In genomic region chr5:142903470-142904207, GRCm38 (mm10) we compare ENCODE assay signal across 8 mouse cellular contexts. TPM values are rescaled to one million over a fixed set of nuclear protein-coding genes. Genes with fewer than 3 reads are reported as not detected.
DNase-seq lines count a peak whose midpoint lies in the region; ATAC-seq lines count a peak whose summit lies in the region.

No protein-coding gene starts in this region.

- H3K9me3 ChIP-seq in forebrain, embryonic 12.5 days: no peaks in the 10 kb centered on the region
- H3K9me3 ChIP-seq in limb, embryonic 10.5 days (replicated peaks): no peaks in the 10 kb centered on the region
- H3K9me3 ChIP-seq in neural tube, embryonic 15.5 days (replicated peaks): no peaks in the 10 kb centered on the region

- no peaks in the 10 kb centered on the region for H3K27me3 ChIP-seq in forebrain, embryonic 12.5 days
- H3K27me3 ChIP-seq in limb, embryonic 10.5 days (ENCODE audit: low read depth, poor library complexity, severe bottlenecking): peaks cover 20% of the 10 kb centered on the region; the same call in 1 of the 2 replicates
- no peaks in the 10 kb centered on the region for H3K27me3 ChIP-seq in neural tube, embryonic 15.5 days (replicated peaks)

- H3K9ac ChIP-seq in forebrain, embryonic 12.5 days: peak overlapping the region; percentile 98; the same call in 1 of the 2 replicates
- H3K9ac ChIP-seq in neural tube, embryonic 15.5 days (replicated peaks): peak overlapping the region; percentile 100; the same call in 1 of the 2 replicates

- DNase-seq in adrenal gland, adult (ENCODE audit: inconsistent age in 2 of 2, low spot score in 1 of 2): peak; percentile 41 to 74
- no peak for DNase-seq in adrenal gland, postnatal 25 days
- peak; percentile 57 to 63 for DNase-seq in B cell, adult 2 months
- no peak for DNase-seq in limb, embryonic 10.5 days (ENCODE audit: low spot score)
- DNase-seq in adrenal gland, adult 8-10 months: no peak
- no peak for DNase-seq in layer of hippocampus, postnatal 36 days

- ATAC-seq in forebrain, embryonic 12.5 days (ENCODE audit: low FRiP score): no peak
- no peak for ATAC-seq in neural tube, embryonic 15.5 days (ENCODE audit: low FRiP score)

- H3K27ac ChIP-seq in forebrain, embryonic 12.5 days: peak overlapping the region; percentile 99
- peak overlapping the region; percentile 100; the same call in 1 of the 2 replicates for H3K27ac ChIP-seq in limb, embryonic 10.5 days
- H3K27ac ChIP-seq in neural tube, embryonic 15.5 days (replicated peaks): peak overlapping the region; percentile 100; the same call in 1 of the 2 replicates

- peak overlapping the region; percentile 80 for H3K4me2 ChIP-seq in forebrain, embryonic 12.5 days
- peak overlapping the region; percentile 66 for H3K4me2 ChIP-seq in neural tube, embryonic 15.5 days

- peaks cover 67% of the 10 kb centered on the region for H3K36me3 ChIP-seq in forebrain, embryonic 12.5 days (replicated peaks)
- peaks cover 74% of the 10 kb centered on the region for H3K36me3 ChIP-seq in limb, embryonic 10.5 days
- H3K36me3 ChIP-seq in neural tube, embryonic 15.5 days: peaks cover 62% of the 10 kb centered on the region

- peaks cover 40% of the 10 kb centered on the region for H3K4me1 ChIP-seq in forebrain, embryonic 12.5 days
- H3K4me1 ChIP-seq in limb, embryonic 10.5 days: peaks cover 33% of the 10 kb centered on the region
- peaks cover 51% of the 10 kb centered on the region for H3K4me1 ChIP-seq in neural tube, embryonic 15.5 days

- peak overlapping the region; percentile 68 for H3K4me3 ChIP-seq in forebrain, embryonic 12.5 days (replicated peaks)
- peak overlapping the region; percentile 90; the same call in 1 of the 2 replicates for H3K4me3 ChIP-seq in limb, embryonic 10.5 days
- peak overlapping the region; percentile 89 for H3K4me3 ChIP-seq in neural tube, embryonic 15.5 days (replicated peaks)

- WGBS in forebrain, embryonic 12.5 days: 87% methylated on average over 14 of the region's 14 CpGs
- WGBS in limb, embryonic 10.5 days: 93% methylated on average over 14 of the region's 14 CpGs
- WGBS in neural tube, embryonic 15.5 days: 77% methylated on average over 14 of the region's 14 CpGs

RNA-seq across cellular contexts. Expression of gene Actb, which starts 2.9 kb away (rescaled TPM):
- total RNA-seq in adrenal gland, postnatal 25 days (2021): 2,846 and 3,181 TPM in 2 replicates
- 12,389 and 14,301 TPM in 2 replicates for polyA plus RNA-seq in forebrain, embryonic 12.5 days (2016; fragmentation: Nextera tagmentation; extraction: Ambion mirVana)
- 13,950 and 14,682 TPM in 2 replicates for polyA plus RNA-seq in limb, embryonic 10.5 days (2016; fragmentation: Nextera tagmentation; extraction: Ambion mirVana)
- 12,525 and 12,918 TPM in 2 replicates for polyA plus RNA-seq in neural tube, embryonic 15.5 days (2015; fragmentation: Nextera tagmentation; extraction: Ambion mirVana)
- total RNA-seq in adrenal gland, adult 8-10 months (2022): 1,000 to 10,000 TPM; 3,015 to 3,481 (median 3,228) TPM
- 1,000 to 10,000 TPM; 3,215 to 3,370 TPM for total RNA-seq in layer of hippocampus, postnatal 36 days (2021)

RNA-seq across cellular contexts. Expression of gene Fbxl18, which starts 8.4 kb away (rescaled TPM):
- 14.5 and 19.8 TPM in 2 replicates for total RNA-seq in adrenal gland, postnatal 25 days (2021)
- polyA plus RNA-seq in forebrain, embryonic 12.5 days (2016; fragmentation: Nextera tagmentation; extraction: Ambion mirVana): 24.0 and 24.6 TPM in 2 replicates
- polyA plus RNA-seq in limb, embryonic 10.5 days (2016; fragmentation: Nextera tagmentation; extraction: Ambion mirVana): 20.9 and 22.8 TPM in 2 replicates
- polyA plus RNA-seq in neural tube, embryonic 15.5 days (2015; fragmentation: Nextera tagmentation; extraction: Ambion mirVana): 29.4 TPM in 2 replicates
- 10 to 100 TPM; 14.0 to 18.5 (median 15.1) TPM for total RNA-seq in adrenal gland, adult 8-10 months (2022)
- 10 to 100 TPM; 37.1 to 41.6 TPM for total RNA-seq in layer of hippocampus, postnatal 36 days (2021)

RNA-seq across cellular contexts. Expression of gene Fscn1, which starts 56.5 kb away (rescaled TPM):
- 36.1 and 51.3 TPM in 2 replicates for total RNA-seq in adrenal gland, postnatal 25 days (2021)
- polyA plus RNA-seq in forebrain, embryonic 12.5 days (2016; fragmentation: Nextera tagmentation; extraction: Ambion mirVana): 665 and 748 TPM in 2 replicates
- 806 and 864 TPM in 2 replicates for polyA plus RNA-seq in limb, embryonic 10.5 days (2016; fragmentation: Nextera tagmentation; extraction: Ambion mirVana)
- polyA plus RNA-seq in neural tube, embryonic 15.5 days (2015; fragmentation: Nextera tagmentation; extraction: Ambion mirVana): 385 and 432 TPM in 2 replicates
- total RNA-seq in adrenal gland, adult 8-10 months (2022): 10 to 100 TPM; 22.0 to 33.6 (median 31.7) TPM
- 100 to 1,000 TPM; 185 to 194 TPM for total RNA-seq in layer of hippocampus, postnatal 36 days (2021)

Comparison
In these comparisons a context has a peak if more than half of its experiments do, and no peak if none do; other contexts are left out.
1. DNase-seq: peak in adrenal gland, adult (2 of 2) and B cell, adult 2 months (2 of 2); none in adrenal gland, postnatal 25 days (single experiment), limb, embryonic 10.5 days (single experiment), adrenal gland, adult 8-10 months (single experiment) and layer of hippocampus, postnatal 36 days (0 of 2).
2. Peak in every context shown above with its lines, with median percentiles within 50 percentile points of each other: H3K27ac ChIP-seq and H3K4me3 ChIP-seq.